Mouse (Mus musculus) frontal cortex, adult 2 months (tissue): Measurements from ENCODE around the gene Proz. TPM values are rescaled to one million over a fixed set of nuclear protein-coding genes. Genes with fewer than 3 reads are reported as not detected.

Experiments used
- DNase-seq, 2 experiments: peaks; one replicate each; pipeline ENCODE4 v3.0.0; 2022; ENCODE audit warnings: low spot score in 1 of 2; ENCODE audit errors: extremely low spot score in 1 of 2
- polyA plus RNA-seq: library from polyadenylated mRNA; depleted of rRNA; stranded (reverse); fragments of >200 nt; gene quantifications from 2 replicates; pipeline ENCODE4 v1.2.3, GENCODE M21; 2012; rRNA removed

Proz gene
- polyA plus RNA-seq, 1 experiment, result 0.24 TPM

GRCm38 (mm10) chr8:13105908-13106551 lies 45.3 kb downstream of the Proz start:
- DNase-seq, result no peak

DNA sequence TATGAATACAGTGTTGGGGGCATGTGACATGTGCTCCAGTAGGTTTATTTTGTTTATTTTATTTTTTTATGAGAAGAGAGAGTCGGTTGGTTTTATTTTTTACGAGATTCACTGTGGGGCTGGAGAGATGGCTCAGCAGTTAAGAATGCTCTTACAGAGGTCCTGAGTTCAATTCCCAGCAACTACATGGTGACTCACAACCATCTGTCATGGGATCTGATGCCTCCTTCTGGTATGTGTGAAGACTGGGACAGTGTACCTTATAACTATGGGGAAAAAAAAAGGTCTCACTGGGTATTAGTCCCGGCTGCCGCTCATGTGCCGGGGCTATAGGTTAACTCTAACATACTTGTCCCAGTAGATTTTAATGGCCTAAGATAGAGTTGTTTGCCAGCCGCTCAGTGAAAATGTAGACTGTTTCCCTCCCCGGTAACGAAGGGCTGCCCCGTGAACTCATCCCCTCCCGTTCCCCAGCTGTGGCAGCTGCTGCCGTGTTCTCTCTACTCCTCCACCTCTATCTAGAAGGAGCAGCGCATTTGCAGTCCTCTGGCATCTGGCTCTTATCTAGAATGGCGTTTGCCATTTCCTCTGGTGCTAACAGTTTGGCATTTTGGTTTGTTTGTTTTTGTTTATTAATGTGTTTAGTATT lies 47.4 kb downstream of the Proz start:
- no peak for DNase-seq

- DNase-seq, result no peak
These were observed 48.3 kb downstream of the Proz start for GRCm38 (mm10) chr8:13108967-13109366.

- DNase-seq, result no peak
These were observed 48.8 kb downstream of the Proz start for GRCm38 (mm10) chr8:13109416-13109960.

GRCm38 (mm10) chr8:13111917-13112316 lies 51.2 kb downstream of the Proz start:
- DNase-seq, result no peak

- DNase-seq, result no peak
These were observed 52.5 kb downstream of the Proz start for GRCm38 (mm10) chr8:13113232-13113631.

- no peak for DNase-seq
These were observed 56.4 kb downstream of the Proz start for GRCm38 (mm10) chr8:13117096-13117495.

DNA sequence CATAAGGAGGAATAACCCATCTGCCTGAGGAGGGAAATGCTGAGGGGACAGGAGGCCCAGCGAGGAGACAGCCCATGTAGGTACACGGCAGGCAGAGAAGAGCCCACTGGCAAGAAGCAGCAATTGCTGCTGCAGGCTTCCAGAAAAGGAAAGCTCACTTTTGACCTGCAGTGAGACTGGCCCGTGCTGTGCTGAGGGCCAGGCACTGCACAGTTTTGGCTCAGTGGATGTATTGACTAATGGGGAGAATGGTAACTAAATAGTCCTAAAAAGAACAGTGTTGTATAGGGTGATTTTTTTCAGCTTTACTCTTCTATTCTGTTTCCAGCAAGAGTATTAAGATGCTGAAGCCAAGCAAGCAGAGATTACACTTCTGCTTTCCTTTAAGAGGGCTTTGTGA lies 57.8 kb downstream of the Proz start:
- DNase-seq, result no peak

GRCm38 (mm10) chr8:13120882-13121665 lies 60.4 kb downstream of the Proz start:
- DNase-seq, result no peak

- DNase-seq, result no peak
These were observed 62.2 kb downstream of the Proz start for GRCm38 (mm10) chr8:13122887-13123421.

DNA sequence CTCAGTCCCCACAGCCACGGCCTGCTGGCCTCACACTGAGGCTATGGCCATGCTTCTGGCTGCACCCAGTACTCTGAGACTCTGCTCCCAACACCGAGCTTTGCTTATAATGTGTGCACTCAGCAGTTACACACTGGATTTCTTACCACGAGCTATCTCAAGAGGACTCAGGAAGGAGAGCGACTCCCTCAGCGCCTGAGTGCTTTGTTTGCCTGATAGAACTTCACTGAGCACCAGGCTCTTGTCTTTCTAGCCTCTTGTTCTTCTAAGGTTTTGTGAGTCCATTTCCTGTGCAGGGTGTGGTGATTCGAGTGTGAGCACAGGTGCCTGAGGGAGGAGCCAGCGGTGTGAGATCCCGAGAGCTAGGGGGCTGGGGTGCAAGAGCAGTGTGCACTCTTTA lies 64.2 kb downstream of the Proz start:
- no peak for DNase-seq

Other genes starting within 250 kb of the Proz start
- 166 and 193 TPM in 2 replicates for gene Mcf2l, start 187.1 kb upstream of the Proz start, polyA plus RNA-seq
- gene F7, start 34.9 kb upstream of the Proz start, polyA plus RNA-seq, result 0.16 and 0.50 TPM in 2 replicates
- 0.06 TPM in 1 of 2 replicates, not detected in the other for gene F10, start 23.6 kb upstream of the Proz start, polyA plus RNA-seq
- 32.5 and 34.8 TPM in 2 replicates for gene Pcid2, start 44.5 kb downstream of the Proz start, polyA plus RNA-seq
- gene Cul4a, start 44.7 kb downstream of the Proz start, polyA plus RNA-seq, result 43.7 and 53.5 TPM in 2 replicates
- 391 and 397 TPM in 2 replicates for gene Lamp1, start 98.2 kb downstream of the Proz start, polyA plus RNA-seq
- 7.0 TPM in 2 replicates for gene Grtp1, start 139.7 kb downstream of the Proz start, polyA plus RNA-seq
- 0.30 and 0.40 TPM in 2 replicates for gene Adprhl1, start 193.2 kb downstream of the Proz start, polyA plus RNA-seq
- 51.0 and 54.7 TPM in 2 replicates for gene Dcun1d2, start 227.2 kb downstream of the Proz start, polyA plus RNA-seq
- 45.4 and 47.6 TPM in 2 replicates for gene Tmco3, start 227.3 kb downstream of the Proz start, polyA plus RNA-seq